In the genomic region with DNA sequence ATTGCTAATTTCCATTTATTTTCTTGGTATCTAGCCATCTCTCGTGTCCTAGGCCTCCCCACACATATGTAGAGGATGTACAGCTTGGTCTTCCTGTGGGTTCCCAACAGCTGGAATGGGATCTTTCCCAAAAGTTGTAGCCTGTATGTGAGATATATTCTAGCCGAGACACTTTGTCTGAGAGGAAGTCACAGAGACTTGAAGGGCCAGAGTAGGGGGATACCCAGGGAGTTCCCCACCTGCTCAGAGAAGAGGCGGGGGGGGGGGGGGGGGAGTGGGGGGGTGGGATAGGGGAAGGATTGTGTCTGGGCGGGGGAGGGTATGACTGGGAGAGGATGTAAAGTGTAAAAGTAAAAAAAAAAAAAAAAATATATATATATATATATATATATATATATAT, we compare ENCODE assay signal across 32 mouse cellular contexts.
"Had no signal": no experiment of that assay in that cellular context is flagged by ENCODE, and none has a peak within 500 bp of the region (broad histone marks: within the 10 kb centered on the region; RNA-seq: fewer than 3 reads in every experiment).

No protein-coding gene starts in this region.

- H3K4me3 ChIP-seq: limb, embryonic 10.5 days; limb, embryonic 12.5 days; limb, embryonic 13.5 days; limb, embryonic 15.5 days; liver, embryonic 12.5 days; liver, embryonic 13.5 days; liver, embryonic 15.5 days; lung, embryonic 15.5 days; megakaryocyte, embryonic 14.5 days; midbrain, embryonic 10.5 days; midbrain, embryonic 12.5 days; midbrain, embryonic 13.5 days; midbrain, embryonic 15.5 days; myocyte; neural tube, embryonic 12.5 days had no signal

- H3K4me1 ChIP-seq: limb, embryonic 10.5 days; limb, embryonic 12.5 days; limb, embryonic 13.5 days; limb, embryonic 15.5 days; lung, embryonic 15.5 days; midbrain, embryonic 10.5 days; midbrain, embryonic 12.5 days; midbrain, embryonic 13.5 days; midbrain, embryonic 15.5 days; neural tube, embryonic 12.5 days had no signal

- H3K4me2 ChIP-seq: limb, embryonic 12.5 days; limb, embryonic 13.5 days; limb, embryonic 15.5 days; liver, embryonic 11.5 days; liver, embryonic 12.5 days; liver, embryonic 13.5 days; liver, embryonic 15.5 days; lung, embryonic 14.5 days; lung, embryonic 15.5 days; midbrain, embryonic 11.5 days; midbrain, embryonic 12.5 days; midbrain, embryonic 13.5 days; midbrain, embryonic 15.5 days; neural tube, embryonic 12.5 days had no signal

- H3K9me3 ChIP-seq: limb, embryonic 10.5 days; limb, embryonic 12.5 days; limb, embryonic 13.5 days; limb, embryonic 15.5 days; liver, embryonic 12.5 days; liver, embryonic 13.5 days; liver, embryonic 15.5 days; lung, embryonic 15.5 days; megakaryocyte, embryonic 14.5 days; midbrain, embryonic 10.5 days; midbrain, embryonic 12.5 days; midbrain, embryonic 13.5 days; midbrain, embryonic 15.5 days; neural tube, embryonic 12.5 days had no signal

- H3K9ac ChIP-seq: limb, embryonic 12.5 days; limb, embryonic 13.5 days; limb, embryonic 15.5 days; liver, embryonic 12.5 days; liver, embryonic 13.5 days; liver, embryonic 14.5 days; liver, embryonic 15.5 days; liver, postnatal 0 days; lung, embryonic 14.5 days; lung, embryonic 15.5 days; midbrain, embryonic 12.5 days; midbrain, embryonic 13.5 days; midbrain, embryonic 15.5 days; neural tube, embryonic 12.5 days had no signal

- H3K27ac ChIP-seq: limb, embryonic 10.5 days; limb, embryonic 12.5 days; limb, embryonic 13.5 days; limb, embryonic 15.5 days; liver, embryonic 12.5 days; liver, embryonic 13.5 days; liver, embryonic 14.5 days; liver, embryonic 15.5 days; lung, embryonic 15.5 days; macrophage; midbrain, embryonic 10.5 days; midbrain, embryonic 12.5 days; midbrain, embryonic 13.5 days; midbrain, embryonic 15.5 days; neural tube, embryonic 12.5 days had no signal

- DNase-seq: left cerebral cortex, postnatal 4 days; liver; liver, embryonic 13.5 days; liver, postnatal 0 days; lung, adult 18-20 months; lung, adult 2 months; lung, embryonic 14.5 days; lung, postnatal 10 days; lung, postnatal 14 days; lung, postnatal 36 days; lung, postnatal 4 days; midbrain, embryonic 14.5 days had no signal

- ATAC-seq: liver, embryonic 12.5 days; liver, postnatal 0 days; lung, postnatal 0 days; midbrain, embryonic 13.5 days; midbrain, embryonic 15.5 days; midbrain, embryonic 16.5 days had no signal

- H3K27me3 ChIP-seq: limb, embryonic 12.5 days; limb, embryonic 13.5 days; limb, embryonic 15.5 days; liver, embryonic 12.5 days; liver, embryonic 13.5 days; liver, embryonic 15.5 days; lung, embryonic 15.5 days; megakaryocyte, embryonic 14.5 days; midbrain, embryonic 12.5 days; midbrain, embryonic 13.5 days; midbrain, embryonic 15.5 days; neural tube, embryonic 12.5 days had no signal
